Mouse (Mus musculus) midbrain, postnatal 0 days (tissue): ENCODE measurements at regions not wholly inside any gene's neighbourhood (a gene's known extent, or its start where the extent isn't known, plus 50 kb on each side); places are given as distances from the start of the nearest gene placed in this dataset.

Experiments
- ATAC-seq: fragments of 200-750 bp; cut with Nextera tagmentation; 2 replicates; pipeline ENCODE4 v1.8.0; 2017; ENCODE audit warnings: moderate number of reproducible peaks, mild to moderate bottlenecking, moderate TSS enrichment, moderate library complexity; ENCODE audit not compliant: low FRiP score
- DNase-seq: peaks from one replicate; pipeline ENCODE4 v3.0.0-alpha.2; 2015; ENCODE audit warnings: low spot score
- H3K27ac ChIP-seq: fragments of 300-500 bp; sonication (generic); 2 replicates; pipeline ENCODE4 v1.5.1; 2014; ENCODE audit warnings: low read depth, mild to moderate bottlenecking, low read length, mixed read lengths
- H3K27me3 ChIP-seq: fragments of 300-500 bp; sonication (generic); 2 replicates; pipeline ENCODE4 v1.6.1; 2014; ENCODE audit warnings: low read length, control low read depth, mixed read lengths; ENCODE audit not compliant: insufficient read depth
- H3K36me3 ChIP-seq: fragments of 300-500 bp; sonication (generic); 2 replicates; pipeline ENCODE4 v1.6.1; 2014; ENCODE audit warnings: low read length, control low read depth, mixed read lengths; ENCODE audit not compliant: insufficient read depth
- H3K4me1 ChIP-seq: fragments of 300-500 bp; sonication (generic); 2 replicates; pipeline ENCODE4 v1.6.1; 2014; ENCODE audit warnings: mild to moderate bottlenecking, control low read depth, antibody characterized with exemption, low read length, mixed read lengths; ENCODE audit not compliant: insufficient read depth
- H3K4me2 ChIP-seq: fragments of 300-500 bp; sonication (generic); 2 replicates; pipeline ENCODE4 v1.6.1; 2014; ENCODE audit warnings: low read depth, mild to moderate bottlenecking, low read length, mixed read lengths; ENCODE audit not compliant: poor library complexity, severe bottlenecking
- H3K4me3 ChIP-seq: fragments of 300-500 bp; sonication (generic); 2 replicates; pipeline ENCODE4 v1.5.1; 2014; ENCODE audit warnings: low read depth, mild to moderate bottlenecking, low read length, moderate library complexity
- H3K9ac ChIP-seq: fragments of 300-500 bp; sonication (generic); replicated peaks from 2 replicates; pipeline ENCODE4 v1.6.1; 2014; ENCODE audit warnings: mild to moderate bottlenecking, low read length, moderate library complexity, mixed read lengths; ENCODE audit not compliant: poor library complexity, severe bottlenecking
- H3K9me3 ChIP-seq: fragments of 300-500 bp; sonication (generic); 2 replicates; pipeline ENCODE4 v1.6.1; 2016; ENCODE audit warnings: low read length, control low read depth
- CTCF ChIP-seq: IDR thresholded peaks from 2 replicates; pipeline ENCODE4 v1.5.1; 2016; ENCODE audit warnings: antibody characterized with exemption, mild to moderate bottlenecking
- WGBS: fragments of 180-500 bp; shearing (Covaris S2); extraction: QIAGEN DNeasy Blood & Tissue Kit; methylation state at CpG from one replicate; pipeline ENCODE4 v1.1.7; 2014; 5-methylcytosine and 5-hydroxymethylcytosine counted together

DNA sequence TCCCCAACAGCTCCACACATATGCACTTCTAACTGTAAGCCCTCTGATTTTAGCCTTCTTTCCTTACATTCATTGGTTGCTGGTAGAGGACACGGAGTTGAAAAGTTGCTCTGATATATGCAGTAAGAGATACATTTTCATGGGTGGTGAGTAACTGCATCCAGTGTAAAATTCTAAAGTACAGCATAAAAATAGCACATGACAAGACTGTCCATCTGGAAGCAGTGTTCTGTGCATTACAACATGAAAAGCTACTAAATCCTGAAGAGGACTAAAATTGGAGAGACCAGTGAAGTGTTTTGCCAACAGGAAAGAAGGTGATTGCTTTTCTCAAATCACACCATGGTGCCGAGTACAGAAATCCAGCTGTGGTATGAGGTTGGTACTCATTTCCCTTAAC lies 210.2 kb upstream of the Speer2 start:
- no peak for DNase-seq
- ATAC-seq, result no peak
- Histone ChIP-seq H3K9me3 (no peaks in the 10 kb centered on the region), H3K27ac (no peak overlapping the region), H3K4me2 (no peak overlapping the region), H3K4me3 (no peak overlapping the region), H3K36me3 (no peaks in the 10 kb centered on the region), H3K27me3 (no peaks in the 10 kb centered on the region), H3K4me1 (no peaks in the 10 kb centered on the region), H3K9ac (no peak overlapping the region)
- 82% methylated on average over 2 of the region's 2 CpGs for WGBS
- no peak for TF ChIP-seq CTCF

- H3K4me2 ChIP-seq, result peak overlapping the region; percentile 13; the same call in 1 of the 2 replicates
- peak; percentile 14 for DNase-seq
- no peaks in the 10 kb centered on the region for H3K27me3 ChIP-seq
- H3K4me3 ChIP-seq, result no peak overlapping the region
- TF ChIP-seq CTCF, result peak; percentile 18
- no peak overlapping the region for H3K27ac ChIP-seq
- H3K4me1 ChIP-seq, result no peaks in the 10 kb centered on the region
- no peak overlapping the region for H3K9ac ChIP-seq
- 76% methylated on average over 10 of the region's 10 CpGs for WGBS
- H3K9me3 ChIP-seq, result no peaks in the 10 kb centered on the region
- no peak for ATAC-seq
- H3K36me3 ChIP-seq, result no peaks in the 10 kb centered on the region
These were observed 216.0 kb upstream of the Speer2 start for GRCm38 (mm10) chr16:70079497-70079896.

GRCm38 (mm10) chr16:70091291-70091690 lies 222.5 kb upstream of the Gbe1 start:
- H3K9me3 ChIP-seq, result no peaks in the 10 kb centered on the region
- H3K27ac ChIP-seq, result no peak overlapping the region
- no peak overlapping the region for H3K9ac ChIP-seq
- H3K4me2 ChIP-seq, result no peak overlapping the region
- TF ChIP-seq CTCF, result no peak
- WGBS, result 46% methylated on average over 4 of the region's 4 CpGs
- H3K27me3 ChIP-seq, result no peaks in the 10 kb centered on the region
- DNase-seq (no peak), ATAC-seq (no peak)
- H3K36me3 ChIP-seq, result no peaks in the 10 kb centered on the region
- H3K4me3 ChIP-seq, result no peak overlapping the region
- no peaks in the 10 kb centered on the region for H3K4me1 ChIP-seq

DNA sequence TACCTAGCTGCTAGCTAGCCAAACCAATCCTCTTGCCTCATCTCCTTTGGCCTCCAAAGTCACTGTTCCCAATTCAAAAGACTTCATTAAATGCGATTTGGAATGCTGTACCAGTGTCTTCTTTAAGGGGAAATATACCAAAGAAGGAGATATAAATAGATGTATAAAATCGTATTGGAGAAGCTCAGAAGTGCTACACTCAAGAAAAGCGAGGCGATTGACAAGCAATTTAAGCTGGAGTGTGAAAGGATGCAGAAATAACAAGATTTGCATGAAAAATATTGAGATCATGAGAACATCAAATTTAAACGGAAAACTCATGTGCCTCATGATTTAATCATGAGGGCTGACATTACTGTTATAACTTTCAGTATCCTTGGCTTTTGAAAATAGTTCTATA lies 221.8 kb upstream of the Gbe1 start:
- WGBS, result 66% methylated on average over 5 of the region's 5 CpGs
- no peaks in the 10 kb centered on the region for H3K9me3 ChIP-seq
- TF ChIP-seq CTCF, result no peak
- H3K9ac ChIP-seq, result no peak overlapping the region
- no peaks in the 10 kb centered on the region for H3K27me3 ChIP-seq
- no peaks in the 10 kb centered on the region for H3K4me1 ChIP-seq
- H3K36me3 ChIP-seq, result no peaks in the 10 kb centered on the region
- no peak overlapping the region for H3K4me3 ChIP-seq
- no peak for ATAC-seq
- H3K4me2 ChIP-seq, result no peak overlapping the region
- DNase-seq, result no peak
- H3K27ac ChIP-seq, result no peak overlapping the region

DNA sequence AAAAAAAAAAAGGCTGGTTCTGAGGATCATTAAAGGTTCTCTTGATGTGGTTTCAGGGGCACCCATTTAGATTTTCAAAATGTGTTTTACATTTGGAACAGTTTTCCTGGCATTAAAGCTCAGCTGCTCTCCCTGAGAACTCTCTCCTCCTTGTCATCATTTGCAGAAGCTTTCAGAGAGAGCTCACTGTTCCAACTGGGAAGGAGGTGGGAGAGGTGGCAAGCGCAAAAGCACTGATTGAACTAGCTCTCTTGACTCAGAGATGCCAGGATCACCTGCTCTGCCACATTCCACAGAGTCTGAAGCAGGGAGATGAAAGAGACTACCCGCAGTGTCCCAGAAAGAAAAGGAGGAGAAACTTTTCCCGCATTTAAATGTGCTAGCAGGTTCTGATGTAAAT lies 220.5 kb upstream of the Gbe1 start:
- Histone ChIP-seq H3K27me3 (no peaks in the 10 kb centered on the region), H3K4me1 (no peaks in the 10 kb centered on the region), H3K9ac (no peak overlapping the region), H3K4me2 (no peak overlapping the region), H3K4me3 (no peak overlapping the region), H3K9me3 (no peaks in the 10 kb centered on the region), H3K27ac (no peak overlapping the region), H3K36me3 (no peaks in the 10 kb centered on the region)
- TF ChIP-seq CTCF, result no peak
- WGBS, result 14% methylated on average over 3 of the region's 3 CpGs
- DNase-seq (no peak), ATAC-seq (no peak)

- no peak for ATAC-seq
- Histone ChIP-seq H3K27me3 (no peaks in the 10 kb centered on the region), H3K36me3 (no peaks in the 10 kb centered on the region), H3K4me1 (no peaks in the 10 kb centered on the region), H3K9ac (no peak overlapping the region), H3K4me2 (no peak overlapping the region), H3K9me3 (no peaks in the 10 kb centered on the region), H3K27ac (no peak overlapping the region), H3K4me3 (no peak overlapping the region)
- 72% methylated on average over 2 of the region's 2 CpGs for WGBS
- no peak for TF ChIP-seq CTCF
- DNase-seq, result no peak
These were observed 218.5 kb upstream of the Gbe1 start for GRCm38 (mm10) chr16:70095221-70095620.
